Mouse (Mus musculus): ENCODE results near the gene Fdxr.

- TF ChIP-seq CTCF (IDR thresholded peaks at IDR 0.05; ENCODE audit: extremely low read depth, insufficient read depth, low read length) (peak; percentile 42; the same call in 1 of the 2 replicates), POLR2A (IDR thresholded peaks at IDR 0.05; ENCODE audit: extremely low read depth, insufficient read depth, low read length) (no peak)
These were observed 52.0 kb downstream of the Fdxr start for GRCm38 (mm10) chr11:115224889-115225288.
